Mouse (Mus musculus): ENCODE measurements at regions not wholly inside any gene's neighbourhood (a gene's known extent, or its start where the extent isn't known, plus 50 kb on each side); places are given as distances from the start of the nearest gene placed in this dataset.

DNA sequence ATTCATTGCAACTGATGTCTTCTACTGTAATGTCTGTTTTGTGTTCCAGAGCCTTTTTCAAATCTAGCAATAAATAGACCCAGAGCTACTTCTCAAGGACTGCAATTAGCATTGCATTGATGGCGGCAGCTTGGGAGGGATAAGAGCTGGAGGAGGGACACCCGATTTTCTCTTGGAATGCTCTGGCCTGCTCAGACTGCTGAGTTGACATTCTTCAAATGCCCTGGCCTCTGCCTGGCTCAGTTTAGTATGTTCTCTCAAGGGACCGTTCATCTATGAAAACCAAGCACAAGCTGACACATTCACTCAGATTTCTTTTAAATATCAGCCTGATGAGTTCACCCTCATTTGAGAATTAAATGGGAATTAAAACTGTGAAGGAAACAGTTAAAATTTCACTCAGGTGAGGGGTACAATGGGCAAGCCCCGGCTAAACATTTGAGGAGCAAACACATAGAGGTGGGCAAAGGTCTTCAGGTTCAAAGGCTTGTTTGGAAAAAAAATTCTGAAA is 70.5 kb upstream of the Bcl6 start:
- Histone ChIP-seq H3K27ac (ENCODE audit: low read depth, low read length) (no peak overlapping the region), H3K9me3 (replicated peaks; ENCODE audit: control insufficient read depth, low read length) (no peaks in the 10 kb centered on the region), H3K4me3 (ENCODE audit: low read depth, low read length) (no peak overlapping the region), H3K9ac (ENCODE audit: low read depth, low read length) (no peak overlapping the region), H3K4me2 (no peak overlapping the region), H3K36me3 (ENCODE audit: control insufficient read depth, insufficient read depth, low read length) (no peaks in the 10 kb centered on the region), H3K4me1 (ENCODE audit: control insufficient read depth, insufficient read depth, low read length) (peaks cover 6% of the 10 kb centered on the region), H3K27me3 (ENCODE audit: control insufficient read depth, insufficient read depth, low read length) (no peaks in the 10 kb centered on the region)
- WGBS (ENCODE audit: insufficient replicate concordance) = 50% methylated on average over 4 of the region's 4 CpGs
- ATAC-seq (replicated peaks; ENCODE audit: insufficient number of reproducible peaks, low FRiP score, low TSS enrichment) = no peak

DNA sequence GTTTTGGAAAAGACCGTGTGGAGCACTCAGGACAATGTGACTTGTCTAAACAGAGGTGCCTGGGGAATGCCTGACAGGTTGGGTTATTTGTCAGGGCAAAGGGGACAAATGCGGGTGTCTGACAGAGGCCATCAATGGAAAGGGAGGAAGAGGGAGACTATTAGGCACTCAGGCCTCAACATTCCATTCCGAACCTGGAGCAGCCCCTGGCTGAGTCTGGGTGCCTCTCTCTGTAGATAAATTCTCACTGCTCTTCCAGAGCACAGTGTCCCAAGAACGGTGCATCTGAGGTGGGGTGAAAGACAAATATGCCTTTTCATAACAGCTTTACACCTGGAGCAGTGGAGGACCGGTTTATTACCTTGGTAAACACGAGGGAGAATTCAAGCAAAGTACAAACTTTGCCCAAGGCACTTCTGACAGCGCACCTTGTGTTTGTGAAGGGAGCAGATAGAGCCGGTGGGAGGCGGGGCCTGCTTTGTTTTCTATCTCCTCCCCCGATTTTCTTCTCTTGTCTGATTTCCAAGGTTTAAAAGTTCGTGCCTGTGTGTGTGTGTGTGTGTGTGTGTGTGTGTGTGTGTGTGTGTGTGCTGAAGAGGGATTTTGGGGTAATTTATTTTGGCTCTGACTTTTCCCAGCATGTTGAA is 68.4 kb upstream of the Bcl6 start:
- Histone ChIP-seq H3K4me1 (ENCODE audit: control insufficient read depth, insufficient read depth, low read length) (peaks cover 6% of the 10 kb centered on the region), H3K27ac (ENCODE audit: low read depth, low read length) (no peak overlapping the region), H3K4me2 (no peak overlapping the region), H3K4me3 (ENCODE audit: low read depth, low read length) (no peak overlapping the region), H3K9me3 (replicated peaks; ENCODE audit: control insufficient read depth, low read length) (no peaks in the 10 kb centered on the region), H3K9ac (ENCODE audit: low read depth, low read length) (no peak overlapping the region), H3K27me3 (ENCODE audit: control insufficient read depth, insufficient read depth, low read length) (no peaks in the 10 kb centered on the region), H3K36me3 (ENCODE audit: control insufficient read depth, insufficient read depth, low read length) (no peaks in the 10 kb centered on the region)
- 27% methylated on average over 11 of the region's 11 CpGs for WGBS (ENCODE audit: insufficient replicate concordance)
- no peak for ATAC-seq (replicated peaks; ENCODE audit: insufficient number of reproducible peaks, low FRiP score, low TSS enrichment)

DNA sequence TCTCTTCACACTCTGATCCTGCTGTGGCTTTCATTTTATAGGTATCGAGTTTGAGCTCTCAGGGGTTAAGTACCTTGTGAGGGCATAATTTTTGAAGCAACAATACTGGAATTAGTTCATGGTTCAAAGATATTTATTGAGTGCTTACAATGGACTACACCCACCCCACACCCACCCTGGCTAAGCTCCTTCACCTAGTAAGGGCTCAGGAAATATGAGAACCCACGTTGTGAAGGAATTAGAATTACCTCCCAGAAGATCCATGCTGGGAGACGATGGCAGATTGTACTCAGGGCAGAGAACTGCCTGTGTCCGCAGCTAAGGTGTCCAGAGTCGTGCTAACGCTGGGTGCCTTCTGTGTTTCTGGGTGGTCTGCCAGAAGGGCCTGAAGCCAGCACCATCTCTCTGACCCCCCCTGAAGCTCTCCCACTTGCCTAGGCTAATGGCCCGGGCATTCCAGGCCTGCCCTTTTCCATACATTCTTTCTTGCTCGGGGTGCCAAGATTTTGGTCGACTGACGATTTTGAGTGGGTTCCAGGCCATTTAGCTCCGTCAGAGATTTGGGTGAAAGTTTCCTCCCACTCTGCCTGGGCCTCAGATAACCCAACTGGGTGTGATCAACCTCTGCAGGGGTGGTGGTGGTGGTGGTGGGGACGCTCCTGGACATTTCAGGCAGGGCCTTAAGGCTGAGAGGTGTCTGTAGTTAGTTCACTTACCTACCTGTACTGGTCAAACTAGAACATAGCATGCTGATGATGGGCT is 67.7 kb upstream of the Bcl6 start:
- WGBS (ENCODE audit: insufficient replicate concordance) = 69% methylated on average over 12 of the region's 12 CpGs
- no peak for ATAC-seq (replicated peaks; ENCODE audit: insufficient number of reproducible peaks, low FRiP score, low TSS enrichment)
- Histone ChIP-seq H3K27me3 (ENCODE audit: control insufficient read depth, insufficient read depth, low read length) (no peaks in the 10 kb centered on the region), H3K4me3 (ENCODE audit: low read depth, low read length) (no peak overlapping the region), H3K27ac (ENCODE audit: low read depth, low read length) (no peak overlapping the region), H3K36me3 (ENCODE audit: control insufficient read depth, insufficient read depth, low read length) (no peaks in the 10 kb centered on the region), H3K9ac (ENCODE audit: low read depth, low read length) (no peak overlapping the region), H3K4me2 (no peak overlapping the region), H3K4me1 (ENCODE audit: control insufficient read depth, insufficient read depth, low read length) (peaks cover 6% of the 10 kb centered on the region), H3K9me3 (replicated peaks; ENCODE audit: control insufficient read depth, low read length) (no peaks in the 10 kb centered on the region)

DNA sequence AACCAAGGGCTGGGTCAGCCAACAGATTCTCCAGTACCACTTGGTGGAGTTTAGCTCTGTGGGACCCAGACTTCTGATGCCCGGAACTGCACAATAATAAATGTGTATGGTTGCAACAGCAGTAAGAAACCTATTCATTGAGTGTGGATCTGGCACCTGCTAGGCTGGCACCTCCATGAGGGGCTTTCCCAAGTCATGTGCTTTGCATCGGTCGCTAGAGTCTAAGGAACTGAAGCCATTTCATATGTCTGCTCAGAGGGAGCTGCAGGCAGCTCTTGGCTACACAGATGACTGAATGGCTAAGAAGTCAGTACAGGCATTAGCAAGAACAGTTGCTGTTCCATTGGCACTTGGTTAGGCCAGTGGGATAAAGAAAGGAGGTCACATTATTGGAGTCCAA is 65.6 kb upstream of the Bcl6 start:
- no peaks in the 10 kb centered on the region for H3K27me3 ChIP-seq (ENCODE audit: control insufficient read depth, insufficient read depth, low read length)
- H3K27ac ChIP-seq (ENCODE audit: low read depth, low read length) = no peak overlapping the region
- H3K9me3 ChIP-seq (replicated peaks; ENCODE audit: control insufficient read depth, low read length) = no peaks in the 10 kb centered on the region
- H3K4me1 ChIP-seq (ENCODE audit: control insufficient read depth, insufficient read depth, low read length) = peaks cover 6% of the 10 kb centered on the region
- no peak overlapping the region for H3K4me3 ChIP-seq (ENCODE audit: low read depth, low read length)
- H3K9ac ChIP-seq (ENCODE audit: low read depth, low read length) = no peak overlapping the region
- H3K4me2 ChIP-seq = no peak overlapping the region
- ATAC-seq (replicated peaks; ENCODE audit: insufficient number of reproducible peaks, low FRiP score, low TSS enrichment) = no peak
- WGBS (ENCODE audit: insufficient replicate concordance) = 90% methylated on average over 3 of the region's 3 CpGs
- no peaks in the 10 kb centered on the region for H3K36me3 ChIP-seq (ENCODE audit: control insufficient read depth, insufficient read depth, low read length)

GRCm38 (mm10) chr16:24053403-24053802 is 64.8 kb upstream of the Bcl6 start:
- no peak for ATAC-seq (replicated peaks; ENCODE audit: insufficient number of reproducible peaks, low FRiP score, low TSS enrichment)
- 62% methylated on average over 10 of the region's 10 CpGs for WGBS (ENCODE audit: insufficient replicate concordance)

DNA sequence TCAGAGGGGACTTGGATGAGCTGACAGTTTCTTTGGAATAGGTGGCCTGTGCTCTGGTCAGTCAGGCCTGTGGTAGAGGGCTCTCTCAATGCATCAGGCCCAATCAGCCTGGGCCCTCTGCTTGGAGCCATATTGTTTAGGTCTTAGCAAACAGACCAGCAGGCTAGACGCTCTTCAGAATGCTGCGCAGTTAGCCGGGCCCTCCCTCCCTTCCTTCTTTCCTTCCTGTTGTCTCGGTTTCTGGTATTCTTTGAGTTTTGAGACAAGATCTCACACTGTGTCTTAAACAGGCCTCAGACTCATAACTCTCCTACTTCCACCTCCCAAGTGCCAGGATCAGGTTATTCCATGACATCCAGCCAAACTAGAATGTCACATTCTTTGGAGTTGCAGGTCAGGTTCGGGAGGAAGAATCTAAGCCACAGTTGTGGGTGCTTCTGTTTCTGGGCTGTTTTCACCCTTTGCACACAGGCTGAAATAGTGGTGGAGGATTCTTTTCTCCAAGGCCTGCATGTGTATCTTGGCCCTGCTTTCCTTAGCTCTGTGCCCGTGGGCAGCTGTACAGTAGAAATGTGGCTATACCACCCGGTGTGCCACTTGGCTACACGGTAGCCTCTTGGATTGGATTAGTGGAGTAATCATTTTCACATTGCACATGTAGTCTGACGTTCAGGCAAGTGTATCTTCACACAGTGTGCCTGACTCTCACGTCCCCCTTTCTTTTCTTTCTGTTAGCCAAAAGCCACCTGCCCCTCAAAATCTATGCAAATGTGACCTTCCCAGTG is 62.4 kb upstream of the Bcl6 start:
- Histone ChIP-seq H3K27me3 (ENCODE audit: control insufficient read depth, insufficient read depth, low read length) (no peaks in the 10 kb centered on the region), H3K9ac (ENCODE audit: low read depth, low read length) (no peak overlapping the region), H3K36me3 (ENCODE audit: control insufficient read depth, insufficient read depth, low read length) (no peaks in the 10 kb centered on the region), H3K4me1 (ENCODE audit: control insufficient read depth, insufficient read depth, low read length) (no peaks in the 10 kb centered on the region), H3K4me3 (ENCODE audit: low read depth, low read length) (no peak overlapping the region), H3K9me3 (replicated peaks; ENCODE audit: control insufficient read depth, low read length) (no peaks in the 10 kb centered on the region), H3K27ac (ENCODE audit: low read depth, low read length) (no peak overlapping the region), H3K4me2 (no peak overlapping the region)
- WGBS (ENCODE audit: insufficient replicate concordance) = 77% methylated on average over 10 of the region's 10 CpGs
- ATAC-seq (replicated peaks; ENCODE audit: insufficient number of reproducible peaks, low FRiP score, low TSS enrichment) = no peak

More at GRCm38 (mm10) chr16:24053403-24053802, 64.8 kb upstream of the Bcl6 start:
- no peaks in the 10 kb centered on the region for H3K27me3 ChIP-seq (ENCODE audit: control insufficient read depth, insufficient read depth, low read length)
- H3K9me3 ChIP-seq (replicated peaks; ENCODE audit: control insufficient read depth, low read length) = no peaks in the 10 kb centered on the region
- no peak overlapping the region for H3K27ac ChIP-seq (ENCODE audit: low read depth, low read length)
- no peak overlapping the region for H3K4me2 ChIP-seq
- H3K9ac ChIP-seq (ENCODE audit: low read depth, low read length) = no peak overlapping the region
- H3K36me3 ChIP-seq (ENCODE audit: control insufficient read depth, insufficient read depth, low read length) = no peaks in the 10 kb centered on the region
- H3K4me1 ChIP-seq (ENCODE audit: control insufficient read depth, insufficient read depth, low read length) = peaks cover 2% of the 10 kb centered on the region; the same call in 1 of the 2 replicates
- H3K4me3 ChIP-seq (ENCODE audit: low read depth, low read length) = no peak overlapping the region

DNA sequence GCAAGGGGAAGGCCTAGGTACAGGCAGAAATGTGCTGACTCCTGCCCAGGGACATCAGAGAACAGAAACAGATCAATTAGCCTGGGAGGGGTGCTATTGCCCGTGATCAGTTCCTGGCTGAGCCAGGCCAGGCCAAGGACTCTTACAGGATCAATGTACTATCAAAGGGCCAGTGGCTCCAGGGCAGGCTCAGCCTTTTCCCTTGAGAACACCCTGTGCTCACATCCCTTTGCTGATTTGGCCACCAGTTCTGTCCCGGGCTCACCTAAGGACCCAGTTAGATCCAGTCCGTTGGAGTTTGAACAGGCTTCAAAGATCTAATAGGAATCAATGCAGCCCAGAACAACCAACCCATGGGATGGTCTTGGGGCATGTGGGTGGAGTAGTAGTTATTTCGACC is 55.1 kb upstream of the Bcl6 start:
- Histone ChIP-seq H3K4me3 (ENCODE audit: low read depth, low read length) (no peak overlapping the region), H3K9me3 (replicated peaks; ENCODE audit: control insufficient read depth, low read length) (no peaks in the 10 kb centered on the region), H3K9ac (ENCODE audit: low read depth, low read length) (no peak overlapping the region), H3K27me3 (ENCODE audit: control insufficient read depth, insufficient read depth, low read length) (no peaks in the 10 kb centered on the region), H3K27ac (ENCODE audit: low read depth, low read length) (no peak overlapping the region), H3K4me1 (ENCODE audit: control insufficient read depth, insufficient read depth, low read length) (no peaks in the 10 kb centered on the region), H3K4me2 (no peak overlapping the region), H3K36me3 (ENCODE audit: control insufficient read depth, insufficient read depth, low read length) (no peaks in the 10 kb centered on the region)
- 70% methylated on average over 4 of the region's 4 CpGs for WGBS (ENCODE audit: insufficient replicate concordance)
- no peak for ATAC-seq (replicated peaks; ENCODE audit: insufficient number of reproducible peaks, low FRiP score, low TSS enrichment)

- Histone ChIP-seq H3K27me3 (ENCODE audit: control insufficient read depth, insufficient read depth, low read length) (no peaks in the 10 kb centered on the region), H3K9ac (ENCODE audit: low read depth, low read length) (no peak overlapping the region), H3K27ac (ENCODE audit: low read depth, low read length) (no peak overlapping the region), H3K4me1 (ENCODE audit: control insufficient read depth, insufficient read depth, low read length) (no peaks in the 10 kb centered on the region), H3K36me3 (ENCODE audit: control insufficient read depth, insufficient read depth, low read length) (no peaks in the 10 kb centered on the region), H3K4me3 (ENCODE audit: low read depth, low read length) (no peak overlapping the region), H3K9me3 (replicated peaks; ENCODE audit: control insufficient read depth, low read length) (no peaks in the 10 kb centered on the region), H3K4me2 (no peak overlapping the region)
- WGBS (ENCODE audit: insufficient replicate concordance) = 81% methylated on average over 3 of the region's 3 CpGs
- ATAC-seq (replicated peaks; ENCODE audit: insufficient number of reproducible peaks, low FRiP score, low TSS enrichment) = no peak
These were observed 54.3 kb upstream of the Bcl6 start for GRCm38 (mm10) chr16:24042977-24043376.

Measured in heart, embryonic 11.5 days (tissue).